Mouse (Mus musculus) v-Abl transformed pro-B cells (cell line): Measurements from ENCODE around the gene Hoxb4.

Experiments
- in situ Hi-C, 2 experiments: fragments of 400-800 bp; cut with MboI; formaldehyde crosslinking; loops; one replicate each; pipeline ENCODE4 v1.15.1; 2025; ENCODE audit not compliant: unreplicated experiment in 2 of 2

Hoxb4 gene

DNA sequence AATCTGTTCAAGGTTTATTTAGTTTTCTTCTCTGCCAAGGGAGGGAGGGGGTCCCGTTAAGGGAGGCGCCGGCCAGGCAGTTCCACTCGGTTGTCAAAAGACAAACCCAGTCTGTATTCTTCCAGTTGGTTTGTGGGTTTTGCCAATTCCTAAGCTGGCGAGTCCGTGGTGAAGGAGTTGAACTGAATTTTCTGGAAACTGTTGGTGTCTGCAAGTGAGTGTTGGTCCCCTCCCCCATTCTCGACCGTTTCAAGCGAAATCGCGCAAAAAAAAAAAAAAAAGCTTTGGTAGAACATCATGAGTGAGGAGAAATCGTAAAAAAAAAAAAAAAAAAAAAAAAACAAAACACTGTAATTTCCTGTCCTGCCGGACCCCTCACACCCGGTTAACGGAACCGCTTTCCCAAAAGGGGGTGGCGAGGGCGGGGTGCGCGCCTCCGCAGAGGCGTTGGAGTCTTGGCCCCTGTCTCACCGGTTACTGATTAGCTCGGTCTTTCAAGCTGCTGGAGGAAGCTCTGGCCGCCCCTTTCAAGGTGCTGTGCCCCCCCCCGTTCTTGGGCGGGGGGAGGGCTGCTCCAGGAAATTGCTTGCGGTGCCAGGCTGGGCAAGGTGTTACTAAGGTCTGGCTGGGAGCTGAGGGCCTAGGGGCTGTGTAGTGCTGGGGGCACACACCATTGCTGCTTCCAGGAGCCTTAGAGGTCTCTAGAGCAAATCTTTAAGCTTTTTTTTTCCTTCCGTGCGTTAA lies 22.8 kb upstream of the Hoxb4 start:
- in situ Hi-C loops: loop anchor here in 1 of 2 experiments (25.0 kb wide), 2 partner anchors 467 to 767 kb away; partner anchors contain the start of gene Osbpl7

DNA sequence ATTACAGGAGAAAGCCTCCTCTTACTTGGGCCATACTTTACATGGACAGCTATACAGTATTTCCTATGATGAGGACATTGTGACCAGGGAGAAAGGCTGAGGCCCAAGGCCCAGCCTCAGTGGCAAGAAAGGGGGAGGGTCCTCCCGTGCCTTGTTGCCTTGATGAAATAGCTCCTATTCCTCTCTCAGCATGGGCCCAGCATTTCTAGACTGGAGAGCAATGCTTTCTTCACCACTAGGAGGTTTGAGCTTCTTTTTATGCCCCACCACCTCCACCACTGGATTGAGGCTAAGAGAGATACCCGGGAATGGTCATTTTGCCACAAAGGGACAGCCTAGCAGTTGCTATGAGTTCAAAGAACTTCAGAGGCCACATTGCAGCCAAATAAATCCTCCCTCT lies 21.1 kb upstream of the Hoxb4 start:
- in situ Hi-C loops: loop anchor here in 1 of 2 experiments (25.0 kb wide), 2 partner anchors 465 to 765 kb away; partner anchors contain the start of gene Osbpl7

DNA sequence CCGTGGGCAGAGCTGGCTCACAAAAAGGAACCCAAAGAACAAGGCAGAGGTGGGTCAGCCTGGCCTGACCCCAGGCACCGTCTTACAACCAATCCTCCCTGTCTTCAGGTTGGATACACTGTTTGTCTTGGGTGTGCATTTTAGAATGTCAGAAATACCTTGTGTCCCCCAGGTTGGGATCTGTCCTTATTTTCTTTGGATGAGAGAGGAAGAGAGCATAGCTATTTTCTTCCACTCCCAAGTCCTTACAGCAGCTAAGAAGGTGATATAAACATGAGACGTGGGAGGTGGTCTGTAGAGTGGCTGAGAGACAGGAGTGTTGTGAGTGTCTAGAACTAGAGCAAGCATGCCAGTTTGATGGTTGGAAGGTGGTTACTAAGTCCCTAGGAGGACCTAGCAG lies 20.6 kb upstream of the Hoxb4 start:
- in situ Hi-C loops: loop anchor here in 1 of 2 experiments (25.0 kb wide), 2 partner anchors 465 to 765 kb away; partner anchors contain the start of gene Osbpl7

GRCm38 (mm10) chr11:96297968-96298635 lies 20.0 kb upstream of the Hoxb4 start:
- in situ Hi-C loops: loop anchor here in 1 of 2 experiments (25.0 kb wide), 2 partner anchors 464 to 764 kb away; partner anchors contain the start of gene Osbpl7

DNA sequence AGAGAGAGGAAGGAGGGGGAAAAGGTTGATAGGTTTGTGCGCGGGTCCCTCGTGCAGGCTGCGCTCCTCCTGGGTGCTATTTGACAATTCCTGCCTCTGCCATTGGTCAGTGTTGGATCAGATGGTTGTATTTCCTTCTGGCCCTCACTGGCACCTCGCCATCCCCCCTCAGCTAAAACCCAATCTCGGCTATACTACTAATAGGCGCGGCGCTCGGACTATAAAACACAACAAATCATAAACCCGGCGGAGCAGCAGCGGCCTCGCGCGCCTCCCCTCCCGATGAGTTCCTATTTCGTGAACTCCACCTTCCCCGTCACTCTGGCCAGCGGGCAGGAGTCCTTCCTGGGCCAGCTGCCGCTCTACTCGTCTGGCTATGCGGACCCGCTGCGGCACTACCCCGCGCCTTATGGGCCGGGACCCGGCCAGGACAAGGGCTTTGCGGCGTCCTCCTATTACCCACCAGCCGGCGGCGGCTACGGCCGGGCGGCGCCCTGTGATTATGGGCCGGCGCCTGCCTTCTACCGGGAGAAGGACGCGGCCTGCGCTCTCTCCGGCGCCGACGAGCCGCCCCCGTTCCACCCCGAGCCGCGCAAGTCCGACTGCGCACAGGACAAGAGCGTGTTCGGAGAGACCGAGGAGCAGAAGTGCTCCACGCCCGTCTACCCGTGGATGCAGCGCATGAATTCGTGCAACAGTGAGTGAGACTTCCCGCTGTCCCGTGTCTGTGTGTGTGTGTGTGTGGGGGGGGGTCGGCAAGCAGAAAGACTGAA lies 19.0 kb upstream of the Hoxb4 start:
- in situ Hi-C loops: loop anchor here in 1 of 2 experiments (25.0 kb wide), 2 partner anchors 463 to 763 kb away; partner anchors contain the start of gene Osbpl7

- in situ Hi-C loops: loop anchor here in 1 of 2 experiments (25.0 kb wide), 2 partner anchors 463 to 763 kb away; partner anchors contain the start of gene Osbpl7
Observed at GRCm38 (mm10) chr11:96299781-96300180, 18.3 kb upstream of the Hoxb4 start.

GRCm38 (mm10) chr11:96300354-96301063 lies 17.6 kb upstream of the Hoxb4 start:
- in situ Hi-C loops: no loop called here

- in situ Hi-C loops: no loop called here
Observed at GRCm38 (mm10) chr11:96301064-96301431, 17.0 kb upstream of the Hoxb4 start.

- in situ Hi-C loops: no loop called here
Observed at GRCm38 (mm10) chr11:96301837-96302236, 16.2 kb upstream of the Hoxb4 start.

DNA sequence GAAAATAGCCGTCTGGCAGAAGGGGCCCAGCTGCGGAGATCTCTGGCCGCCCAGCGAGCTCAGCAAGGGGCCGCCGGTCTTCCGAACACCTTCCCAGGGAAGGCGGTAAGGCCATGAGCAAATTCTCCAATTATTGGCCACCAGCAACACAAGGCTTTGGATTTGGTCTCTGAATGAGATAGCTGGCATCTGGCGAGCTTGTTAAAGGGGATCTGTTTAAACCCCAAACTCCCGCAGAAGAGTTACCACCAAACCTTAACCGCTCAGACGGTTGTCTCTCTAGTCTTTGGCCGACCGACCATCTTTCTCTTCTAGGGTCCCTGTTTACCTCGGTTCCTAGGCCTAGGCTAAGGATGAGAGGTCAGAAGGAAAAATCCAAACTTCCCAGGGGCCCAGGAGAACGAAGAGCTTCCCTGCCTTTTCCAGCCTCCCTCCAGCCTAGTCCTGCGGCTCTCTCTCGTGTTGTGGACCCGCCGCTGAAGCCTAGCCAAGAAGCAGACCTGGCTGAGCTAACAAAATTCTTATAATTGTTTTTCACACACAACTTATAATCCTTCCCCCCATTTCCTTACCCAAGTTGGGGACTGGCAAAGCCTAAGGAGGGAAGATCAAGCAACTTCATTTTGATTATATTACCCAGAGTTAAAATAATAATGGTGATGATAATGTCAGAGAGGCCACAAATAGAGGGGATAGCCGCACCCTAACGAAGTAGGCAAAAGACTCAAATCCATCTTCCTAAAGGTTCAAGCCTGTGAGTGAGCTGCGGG lies 15.5 kb upstream of the Hoxb4 start:
- in situ Hi-C loops: no loop called here

DNA sequence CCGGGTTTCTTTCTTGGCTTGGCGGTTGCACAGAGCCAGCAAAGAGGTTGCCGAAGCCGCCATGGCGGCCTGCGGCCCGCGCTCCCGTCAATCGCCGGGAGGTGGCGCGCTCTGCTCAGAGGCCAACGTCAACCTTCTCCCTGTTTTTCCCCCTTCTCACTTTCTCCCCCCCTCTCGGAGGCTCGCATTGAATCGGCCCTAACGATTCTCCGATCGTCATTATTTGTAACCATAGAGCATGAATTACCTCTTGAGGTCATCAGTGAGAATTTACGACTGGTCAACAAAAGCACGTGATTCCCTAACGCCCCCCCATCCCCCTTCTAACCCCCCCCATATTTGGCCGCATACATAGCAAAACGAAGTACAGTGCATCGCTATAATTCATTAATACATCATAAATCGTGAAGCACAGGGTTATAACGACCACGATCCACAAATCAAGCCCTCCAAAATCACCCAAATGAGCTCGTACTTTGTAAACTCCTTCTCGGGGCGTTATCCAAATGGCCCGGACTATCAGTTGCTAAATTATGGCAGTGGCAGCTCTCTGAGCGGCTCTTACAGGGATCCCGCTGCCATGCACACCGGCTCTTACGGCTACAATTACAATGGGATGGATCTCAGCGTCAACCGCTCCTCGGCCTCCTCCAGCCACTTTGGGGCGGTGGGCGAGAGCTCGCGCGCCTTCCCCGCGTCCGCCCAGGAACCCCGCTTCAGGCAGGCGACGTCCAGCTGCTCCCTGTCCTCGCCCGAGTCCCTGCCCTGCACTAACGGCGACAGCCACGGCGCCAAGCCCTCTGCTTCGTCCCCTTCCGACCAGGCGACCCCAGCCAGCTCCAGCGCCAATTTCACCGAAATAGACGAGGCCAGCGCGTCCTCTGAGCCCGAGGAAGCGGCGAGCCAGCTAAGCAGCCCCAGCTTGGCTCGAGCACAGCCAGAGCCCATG lies 14.6 kb upstream of the Hoxb4 start, which contains the start of gene Hoxb5:
TSS of gene Hoxb5 (plus strand) at position 186 of the 949 bp plus-strand sequence.
- in situ Hi-C loops: no loop called here

GRCm38 (mm10) chr11:96304381-96305195 lies 13.5 kb upstream of the Hoxb4 start:
- in situ Hi-C loops: no loop called here

DNA sequence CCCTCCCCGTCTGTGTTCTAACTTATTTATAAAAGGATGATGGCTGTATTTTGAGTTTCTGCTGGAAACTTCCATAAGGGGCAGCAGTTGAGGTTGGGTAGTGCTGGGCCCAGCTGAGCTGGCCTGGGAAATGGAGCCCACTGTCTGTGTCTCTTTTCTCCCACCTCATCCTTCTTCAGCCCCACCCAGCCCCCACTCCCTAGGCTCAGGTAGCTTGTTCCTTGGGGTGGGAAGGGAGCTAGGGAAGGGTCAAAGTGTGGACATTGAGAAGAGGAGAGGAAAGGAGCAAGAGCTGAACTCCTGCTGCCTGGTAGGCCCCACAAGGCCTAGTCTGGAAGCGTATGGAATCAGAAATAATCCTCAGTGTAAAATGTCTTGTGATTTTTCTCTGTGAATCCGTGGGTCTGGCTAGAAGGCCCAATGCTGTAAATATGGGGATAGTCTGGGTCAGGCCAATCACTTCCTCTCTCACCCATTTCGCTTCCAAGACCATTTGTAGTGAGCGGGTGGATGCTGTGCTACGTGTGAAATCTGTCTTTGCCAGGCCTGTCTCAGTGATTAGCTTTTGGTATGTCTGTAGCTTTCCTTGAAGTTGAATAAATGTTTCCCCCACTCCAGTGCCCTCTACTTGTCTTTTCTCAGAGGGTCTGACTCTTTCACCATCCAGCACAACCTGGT lies 12.4 kb upstream of the Hoxb4 start:
- in situ Hi-C loops: no loop called here

DNA sequence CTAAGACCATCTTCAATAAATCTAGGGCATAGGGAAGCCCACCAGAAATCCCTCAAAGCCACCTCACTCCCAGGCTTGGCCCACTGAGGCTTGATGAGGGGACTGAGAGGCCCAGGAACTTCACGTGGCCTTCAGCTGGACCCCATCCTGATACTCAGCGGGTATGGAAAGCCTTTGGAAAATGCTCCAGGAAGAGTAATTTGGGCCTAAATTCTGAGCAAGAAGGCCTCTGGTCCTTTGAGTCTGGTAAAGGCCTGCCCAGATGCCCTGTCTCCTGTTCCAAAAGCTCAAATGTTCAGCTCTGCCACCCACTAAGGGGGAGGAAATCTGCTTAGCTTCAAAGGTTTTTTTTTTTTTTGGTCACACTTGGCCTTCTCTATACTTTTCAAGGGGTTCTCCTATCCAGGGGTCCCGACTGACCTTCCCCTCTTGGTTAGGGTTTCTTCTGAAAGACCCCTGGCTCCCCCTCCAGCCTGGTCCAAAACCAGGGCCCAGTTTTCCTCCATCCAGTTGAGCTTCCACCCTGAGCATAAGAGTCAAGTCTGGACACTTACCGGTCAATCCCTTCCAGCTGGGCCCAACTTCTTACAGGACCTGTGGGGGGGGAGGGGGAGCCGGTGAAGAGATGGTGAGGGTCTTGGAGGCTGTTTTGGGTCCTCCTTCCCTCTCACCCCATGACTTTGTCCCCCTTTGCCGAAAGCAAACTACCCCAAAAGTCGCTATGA lies 11.7 kb upstream of the Hoxb4 start:
- in situ Hi-C loops: no loop called here

- in situ Hi-C loops: no loop called here
Observed at GRCm38 (mm10) chr11:96306908-96307269, 11.2 kb upstream of the Hoxb4 start.

GRCm38 (mm10) chr11:96308763-96309162 lies 9.3 kb upstream of the Hoxb4 start:
- in situ Hi-C loops: no loop called here
